Mouse (Mus musculus): ENCODE results near the gene Hlx.

The Hlx gene

DNA sequence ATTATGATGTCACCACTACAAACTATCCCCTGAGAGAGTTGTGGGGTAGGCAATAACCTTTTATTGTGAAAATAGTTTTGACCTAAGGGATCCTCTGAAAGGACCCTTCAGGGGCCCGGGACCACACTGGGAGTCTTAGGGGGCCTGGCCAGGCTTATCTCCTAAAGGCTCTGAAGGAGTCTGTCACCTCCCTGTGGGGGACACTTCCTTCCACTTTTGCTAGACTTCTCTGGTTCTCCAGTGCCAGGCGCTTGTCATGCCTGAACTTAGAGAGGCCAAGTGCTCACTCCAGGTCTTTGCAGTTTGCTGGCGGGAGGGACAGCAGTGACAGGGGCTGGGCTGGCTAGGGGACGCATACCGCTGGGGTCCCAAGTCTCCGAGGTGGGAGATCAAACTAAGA, 16.3 kb downstream of the Hlx start:
- DNase-seq (ENCODE audit: low read depth, low spot score), result no peak

DNA sequence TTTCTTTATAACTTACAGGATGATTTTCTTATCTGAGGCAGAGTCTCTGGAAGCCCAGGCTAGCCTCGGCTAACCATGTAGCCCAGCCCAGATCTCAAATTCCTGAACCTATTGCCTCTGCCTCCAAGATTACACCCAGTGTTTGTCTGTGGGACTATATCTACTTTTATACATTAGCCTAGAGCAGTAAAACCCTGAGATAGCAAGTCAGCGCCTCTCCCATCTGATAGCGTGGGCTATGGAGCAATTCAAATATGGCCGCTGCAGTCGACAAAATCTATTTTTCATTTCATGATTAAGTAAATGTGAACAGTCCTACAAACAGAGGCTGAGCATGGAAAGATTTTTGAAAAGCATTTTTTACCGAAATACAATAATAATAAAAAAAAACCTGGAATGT, 16.7 kb downstream of the Hlx start:
- no peak for DNase-seq (ENCODE audit: low read depth, low spot score)

DNA sequence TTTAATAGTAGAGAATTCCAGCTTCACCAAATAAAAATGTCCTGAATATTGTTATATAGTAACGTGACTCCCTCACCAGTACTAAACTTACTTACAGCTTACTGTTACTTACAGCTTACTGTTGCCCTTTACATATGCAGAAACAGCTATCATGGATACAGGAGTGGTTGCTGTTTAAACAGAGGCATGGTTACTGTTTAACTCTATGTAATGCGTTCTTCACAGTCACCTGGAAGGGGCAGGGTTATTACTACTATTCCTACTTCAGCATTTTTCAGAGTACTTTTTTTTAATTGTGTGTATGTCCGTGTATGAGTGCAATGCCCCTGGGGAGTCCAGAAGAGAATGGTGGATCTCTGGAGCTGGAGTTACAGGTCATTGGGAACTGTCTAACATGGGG, 17.9 kb downstream of the Hlx start:
- DNase-seq (ENCODE audit: low read depth, low spot score), result no peak

DNA sequence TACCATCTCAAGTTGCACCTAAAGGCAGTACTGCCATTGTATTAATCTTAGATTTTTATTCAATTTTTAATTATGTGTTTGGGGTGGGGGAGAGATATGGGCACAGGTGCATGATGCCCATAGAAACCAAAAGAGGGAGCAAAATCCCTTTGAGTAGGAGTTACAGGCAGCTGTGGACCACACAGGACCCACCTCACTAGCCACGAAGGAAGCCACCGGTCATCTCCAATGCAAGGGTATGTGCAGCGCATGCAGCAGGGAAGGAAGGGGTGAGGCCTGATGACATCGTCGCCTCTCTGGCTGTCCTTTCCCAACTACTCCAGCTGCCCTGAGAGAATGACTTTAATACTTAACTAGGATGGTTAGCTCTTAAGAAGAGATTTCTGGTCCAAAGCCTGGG, 18.7 kb downstream of the Hlx start:
- DNase-seq (ENCODE audit: low read depth, low spot score), result no peak

DNA sequence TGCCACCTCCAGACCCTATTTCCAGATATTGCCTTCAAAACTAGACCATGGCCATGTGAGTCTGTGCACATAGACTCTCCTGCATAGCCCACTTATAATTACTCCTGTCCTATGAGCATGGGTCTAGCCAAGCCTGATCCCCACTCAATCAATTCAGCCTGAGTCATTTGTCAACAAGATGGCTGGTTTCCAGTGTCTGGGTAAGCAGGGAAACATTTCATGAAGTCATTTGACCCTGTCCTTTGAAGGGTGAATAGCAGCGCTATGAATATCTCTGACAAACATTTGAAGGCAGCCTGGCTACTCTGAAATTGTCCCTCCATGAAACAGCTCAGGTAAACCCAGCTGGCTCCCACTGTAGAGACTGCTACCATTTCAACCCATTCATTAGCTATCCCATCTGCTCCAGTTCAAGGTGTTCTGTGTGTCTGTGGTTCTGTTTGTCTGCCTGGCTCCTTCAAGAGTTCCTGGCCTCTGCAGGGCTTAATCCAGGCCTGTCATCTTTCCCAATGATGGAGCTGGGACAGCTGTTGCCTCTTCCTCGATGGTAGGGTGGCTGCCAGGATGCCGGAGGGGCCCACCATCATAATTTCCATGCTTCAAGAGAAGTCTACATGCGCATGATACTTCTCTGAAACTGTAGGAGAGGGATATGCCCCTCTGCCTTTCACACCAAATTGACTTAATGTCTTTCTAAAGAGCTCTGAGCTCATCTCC, 24.7 kb downstream of the Hlx start:
- no peak for DNase-seq (ENCODE audit: low read depth, low spot score)

DNA sequence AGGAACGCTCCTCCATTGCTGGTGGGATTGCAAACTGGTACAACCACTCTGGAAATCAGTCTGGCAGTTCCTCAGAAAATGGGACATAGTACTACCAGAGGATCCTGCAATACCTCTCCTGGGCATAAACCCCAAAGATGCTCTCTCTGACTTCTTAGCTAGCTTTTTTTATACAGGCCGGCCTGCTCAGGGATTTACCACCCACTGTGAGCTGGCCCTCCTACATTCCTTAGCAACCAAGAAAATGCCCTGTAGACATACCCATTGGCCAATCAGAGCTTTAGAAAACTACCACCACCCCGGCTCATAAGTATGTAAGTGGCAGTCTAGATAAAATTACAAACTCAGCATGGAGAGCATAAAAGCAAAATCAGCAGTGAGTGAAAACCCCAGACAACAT, 27.5 kb downstream of the Hlx start:
- DNase-seq (ENCODE audit: low read depth, low spot score), result no peak

DNA sequence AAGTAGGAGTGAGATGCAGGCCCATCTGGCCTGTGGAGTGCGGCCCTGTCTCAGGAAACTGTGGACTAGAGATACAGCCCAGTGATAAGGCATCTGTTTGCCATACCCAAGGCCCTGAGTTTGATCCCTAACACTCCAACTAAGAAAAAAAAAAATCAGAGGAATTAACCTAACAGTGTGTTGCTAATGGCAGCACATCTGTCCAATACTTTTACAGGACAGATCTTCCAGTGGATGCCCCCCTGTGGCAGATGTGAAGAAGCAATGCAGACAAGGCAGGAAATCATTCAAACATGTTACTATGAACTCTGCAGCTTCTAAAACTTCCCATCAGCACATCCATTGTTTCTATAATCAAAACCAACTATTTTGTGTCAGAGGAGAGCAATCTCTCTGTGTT, 33.1 kb downstream of the Hlx start:
- DNase-seq (ENCODE audit: low read depth, low spot score), result no peak

DNA sequence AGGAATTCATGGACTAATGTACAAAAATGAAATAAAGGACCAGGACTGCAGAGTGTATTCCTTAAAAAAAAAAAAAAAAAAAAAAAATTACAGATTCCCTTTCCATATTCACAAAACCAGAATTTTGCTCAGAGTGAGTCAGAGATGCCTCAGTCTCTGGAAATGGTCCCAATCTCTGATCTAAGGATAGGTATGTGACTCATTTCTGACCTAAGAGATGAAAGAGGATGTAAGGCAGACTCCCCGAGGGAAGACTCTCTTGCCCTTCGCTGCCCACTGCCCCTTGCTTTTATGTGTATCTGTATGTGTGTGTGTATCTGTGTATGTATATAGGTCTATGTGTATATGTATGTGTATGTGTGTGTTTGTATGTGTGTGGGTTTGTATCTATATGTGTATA, 37.0 kb downstream of the Hlx start:
- DNase-seq (ENCODE audit: low read depth, low spot score), result no peak

DNA sequence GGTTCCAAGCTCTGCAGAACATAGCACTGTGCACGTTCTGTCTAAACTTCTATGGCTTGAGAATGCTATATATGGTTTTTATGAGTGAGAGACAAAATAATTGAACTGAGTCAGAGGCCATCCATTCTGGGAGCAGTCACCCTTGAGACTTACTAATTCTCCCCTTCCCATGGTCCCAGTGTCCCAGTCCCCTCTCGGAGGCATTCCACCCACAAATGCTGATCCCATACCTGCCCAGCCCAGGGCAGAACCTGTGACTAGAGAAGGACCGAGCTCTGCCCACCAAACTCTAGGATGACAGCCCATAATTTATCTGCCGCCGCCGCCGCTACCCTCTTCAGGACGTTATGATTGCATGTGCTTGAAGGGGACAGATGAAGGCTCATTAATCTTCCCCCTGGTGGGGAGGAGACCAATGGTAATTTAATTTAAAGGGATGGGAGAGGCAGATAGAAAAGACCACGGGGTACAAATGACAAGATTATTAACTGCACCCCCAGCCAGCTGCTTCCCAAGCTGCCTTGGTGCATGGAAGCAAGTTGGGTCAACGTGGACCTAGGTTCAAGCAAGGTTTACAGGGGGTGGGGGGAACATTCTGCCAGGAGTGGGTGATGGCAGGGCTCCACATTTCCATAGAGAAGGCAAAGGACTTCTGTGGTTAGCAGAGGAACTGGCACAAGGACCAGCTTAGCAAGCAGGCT, 40.1 kb downstream of the Hlx start:
- DNase-seq (ENCODE audit: low read depth, low spot score), result no peak

DNA sequence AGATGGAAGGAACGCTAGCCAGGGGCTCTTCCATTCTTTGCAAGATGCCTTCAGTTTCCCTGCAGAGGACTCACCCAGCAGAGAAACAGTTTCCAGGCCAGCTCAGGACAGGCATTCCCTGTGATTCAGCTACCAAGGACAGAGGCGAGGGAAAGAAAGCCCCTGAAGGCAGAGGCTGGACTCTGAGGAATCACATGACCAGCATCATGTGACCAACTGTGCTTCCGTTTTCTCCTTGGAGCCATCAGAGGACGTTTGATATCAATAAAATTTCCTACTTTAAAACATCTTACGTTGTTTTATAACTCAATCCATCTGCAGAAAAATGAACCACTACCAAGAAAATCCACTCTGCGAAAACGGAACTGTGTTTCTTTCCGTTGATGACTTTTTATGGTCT, 41.2 kb downstream of the Hlx start:
- no peak for DNase-seq (ENCODE audit: low read depth, low spot score)

DNA sequence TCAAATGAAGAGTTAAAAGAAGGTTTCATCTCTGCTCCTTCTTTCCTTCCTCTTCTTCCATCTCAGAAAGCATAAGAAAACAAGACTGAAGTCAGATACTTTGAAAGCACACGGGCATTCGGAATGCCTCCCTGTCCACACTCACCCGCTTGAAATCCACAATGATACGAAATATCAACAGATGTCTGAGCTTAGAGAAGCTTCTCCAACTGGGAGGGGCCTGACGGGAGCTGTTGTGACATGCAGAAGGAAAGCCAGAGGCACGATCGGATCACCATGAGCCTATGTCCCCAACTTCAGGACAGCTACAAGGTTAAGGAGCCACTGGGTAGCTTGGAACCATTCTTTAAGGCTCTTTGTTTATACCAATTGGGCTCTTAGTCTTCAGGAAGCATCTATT, 44.4 kb downstream of the Hlx start:
- DNase-seq (ENCODE audit: low read depth, low spot score), result no peak

DNA sequence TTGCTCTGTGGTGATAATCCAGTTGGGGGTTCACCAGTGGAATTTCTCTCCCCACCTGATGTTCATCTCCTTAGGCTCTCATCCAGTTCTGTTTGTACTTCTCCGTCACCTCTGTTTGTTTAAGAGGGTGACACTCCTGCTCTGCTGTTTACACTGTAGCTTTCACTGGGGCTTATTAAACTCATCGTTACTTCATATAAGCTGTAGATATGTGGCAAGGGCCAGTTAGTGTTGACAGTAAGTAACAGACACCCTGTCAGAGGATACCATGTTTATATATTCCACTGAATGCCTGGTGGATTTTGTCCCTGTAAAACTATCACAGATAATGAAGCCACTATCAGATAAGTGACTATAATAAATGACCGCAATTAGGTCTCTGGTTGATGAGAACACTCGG, 44.9 kb downstream of the Hlx start:
- DNase-seq (ENCODE audit: low read depth, low spot score), result no peak

DNA sequence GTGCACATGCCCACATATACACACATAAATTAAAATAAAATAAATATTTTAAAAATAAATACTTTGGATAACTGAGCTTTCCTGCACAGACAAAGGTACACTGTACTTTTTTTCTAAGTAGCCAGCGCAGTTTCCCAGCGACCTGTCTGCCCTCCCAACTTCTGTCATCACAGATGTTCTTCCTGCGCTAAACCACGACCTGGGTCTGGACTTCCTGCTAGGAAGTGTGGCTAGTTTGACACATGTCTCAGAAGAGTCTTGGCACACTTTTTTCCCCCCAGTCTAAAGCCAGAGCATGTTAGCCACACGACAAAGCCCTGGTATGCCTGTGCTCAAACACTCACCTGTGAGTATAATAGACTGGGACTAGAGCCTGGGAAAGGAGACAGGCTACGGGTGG, 48.9 kb downstream of the Hlx start:
- DNase-seq (ENCODE audit: low read depth, low spot score), result no peak

DNA sequence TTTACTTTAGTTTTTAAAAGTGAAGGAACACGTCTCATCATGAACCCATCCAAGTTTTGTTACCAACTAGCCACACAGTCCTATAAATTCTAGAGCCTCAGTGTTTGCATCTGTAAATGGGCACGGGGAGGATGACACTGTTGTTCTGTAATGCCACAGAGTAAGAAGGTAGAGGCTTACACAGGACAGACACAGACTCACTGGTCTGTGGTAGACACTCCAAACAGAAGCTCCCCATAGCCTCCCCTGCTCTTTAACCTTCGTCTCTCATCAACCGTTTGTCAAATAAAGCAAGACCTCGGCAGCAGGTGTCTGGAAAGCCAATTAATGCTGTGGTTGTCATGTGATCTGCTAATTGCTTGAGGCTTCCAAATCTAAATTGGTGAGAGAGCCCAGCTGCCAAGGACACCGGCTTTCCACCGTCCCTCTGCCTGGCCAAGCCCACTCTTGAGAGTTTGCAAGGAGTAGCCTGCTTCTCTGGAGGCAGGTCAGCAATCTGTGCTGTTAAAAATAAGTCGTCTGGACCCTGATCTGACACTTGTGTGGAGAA, 52.9 kb downstream of the Hlx start:
- no peak for DNase-seq (ENCODE audit: low read depth, low spot score)

DNA sequence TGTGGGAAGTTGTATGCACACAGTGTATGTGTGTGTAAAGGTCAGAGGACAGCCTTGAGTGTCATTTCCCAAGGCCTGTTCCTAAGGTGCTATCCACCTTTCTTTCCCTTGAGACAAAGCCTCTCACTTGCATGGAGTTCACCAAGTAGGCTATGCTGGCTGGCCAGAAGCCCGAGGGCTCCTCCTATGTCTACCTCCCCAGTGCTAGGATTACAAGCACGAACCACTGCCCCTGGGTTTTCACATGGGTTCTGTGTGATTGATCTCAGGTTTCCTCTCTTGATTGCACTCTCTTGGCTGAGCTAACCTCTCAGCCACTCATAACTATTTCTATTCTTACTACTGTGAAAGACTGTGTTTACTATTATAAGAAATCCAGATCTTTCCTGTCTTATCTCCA, 54.8 kb downstream of the Hlx start:
- DNase-seq (ENCODE audit: low read depth, low spot score), result no peak
